Mouse (Mus musculus) heart, embryonic 15.5 days (tissue): Measurements from ENCODE around the gene Golph3. TPM values are rescaled to one million over a fixed set of nuclear protein-coding genes. Genes with fewer than 3 reads are reported as not detected.
"Not testable (repeated sequence)": the region's sequence is repeated elsewhere in the genome, so short reads cannot be mapped to it uniquely, and the experiment has no call there.

Experiments used
- ATAC-seq: fragments of 200-750 bp; cut with Nextera tagmentation; replicated peaks from 2 replicates; pipeline ENCODE4 v1.8.0; 2017; ENCODE audit warnings: low read depth, moderate TSS enrichment; ENCODE audit not compliant: insufficient number of reproducible peaks, insufficient read depth, low FRiP score
- H3K27ac ChIP-seq: fragments of 300-500 bp; sonication (generic); 2 replicates; pipeline ENCODE4 v1.5.1; 2015; ENCODE audit warnings: mild to moderate bottlenecking, inconsistent platforms
- H3K27me3 ChIP-seq: fragments of 300-500 bp; sonication (generic); 2 replicates; pipeline ENCODE4 v1.6.1; 2015; ENCODE audit warnings: inconsistent platforms
- H3K36me3 ChIP-seq: fragments of 300-500 bp; sonication (generic); 2 replicates; pipeline ENCODE4 v1.6.1; 2015; ENCODE audit warnings: mild to moderate bottlenecking, inconsistent platforms
- H3K4me1 ChIP-seq: fragments of 300-500 bp; sonication (generic); replicated peaks from 2 replicates; pipeline ENCODE4 v1.6.1; 2015; ENCODE audit warnings: inconsistent platforms
- H3K4me2 ChIP-seq: fragments of 300-500 bp; sonication (generic); 2 replicates; pipeline ENCODE4 v1.6.1; 2015; ENCODE audit warnings: inconsistent platforms, mild to moderate bottlenecking, moderate library complexity
- H3K4me3 ChIP-seq: fragments of 300-500 bp; sonication (generic); 2 replicates; pipeline ENCODE4 v1.5.1; 2015; ENCODE audit warnings: mild to moderate bottlenecking, inconsistent platforms
- H3K9ac ChIP-seq: fragments of 300-500 bp; sonication (generic); 2 replicates; pipeline ENCODE4 v1.6.1; 2015; ENCODE audit warnings: mild to moderate bottlenecking, inconsistent platforms
- H3K9me3 ChIP-seq: fragments of 300-500 bp; sonication (generic); replicated peaks from 2 replicates; pipeline ENCODE4 v1.6.1; 2016; ENCODE audit warnings: inconsistent platforms
- WGBS: fragments of 180-500 bp; shearing (Covaris S2); methylation state at CpG from one replicate; pipeline ENCODE4 v1.1.7; 2015; ENCODE audit warnings: mixed read lengths; 5-methylcytosine and 5-hydroxymethylcytosine counted together
- polyA plus RNA-seq: library from polyadenylated mRNA; unstranded; fragments of >200 nt; fragmentation: Nextera tagmentation; extraction: Ambion mirVana; gene quantifications from 2 replicates; pipeline ENCODE4 v1.2.1, GENCODE M21; 2015

Golph3 gene
- polyA plus RNA-seq, 1 experiment from 2014 or later = 62.7 TPM

DNA sequence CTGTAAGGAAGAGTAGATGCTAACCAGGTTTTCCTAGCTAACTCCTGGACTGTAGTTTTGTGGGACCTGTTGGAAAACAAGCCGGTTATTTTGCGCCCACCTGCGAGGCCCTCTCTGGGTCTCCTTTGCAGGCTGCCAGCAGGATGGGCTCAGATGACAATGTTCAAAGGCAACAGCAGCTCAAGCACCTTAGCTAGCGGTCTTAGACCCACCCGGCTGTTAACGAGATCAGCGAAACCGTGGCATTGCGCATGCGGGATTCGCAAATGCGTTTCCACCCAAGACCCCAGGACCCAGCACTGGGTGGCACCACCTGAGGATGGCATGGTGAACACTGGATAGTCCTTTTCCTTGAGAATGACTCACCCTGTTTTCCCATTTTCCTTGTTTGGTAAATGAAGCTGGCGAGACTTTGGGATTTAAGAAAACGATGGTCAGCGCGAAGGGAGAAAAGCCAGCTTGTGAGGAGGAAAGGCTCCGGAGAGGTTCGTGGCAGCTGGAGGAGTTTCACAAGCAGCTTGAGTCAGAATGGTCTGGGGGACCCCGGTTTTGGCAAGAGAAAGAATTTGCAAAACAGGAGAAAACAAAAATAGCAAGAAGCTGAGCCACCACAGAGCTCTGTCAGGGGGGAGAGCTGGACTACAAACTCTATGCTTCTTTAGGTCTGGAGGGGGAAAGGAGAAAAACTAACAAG is 39.4 kb downstream of the Golph3 start:
- Histone ChIP-seq H3K9ac (no peak overlapping the region), H3K27ac (no peak overlapping the region), H3K4me2 (no peak overlapping the region), H3K27me3 (no peaks in the 10 kb centered on the region), H3K36me3 (peaks cover 12% of the 10 kb centered on the region; the same call in 1 of the 2 replicates), H3K9me3 (no peaks in the 10 kb centered on the region), H3K4me1 (no peaks in the 10 kb centered on the region), H3K4me3 (no peak overlapping the region)
- 75% methylated on average over 19 of the region's 19 CpGs for WGBS
- no peak for ATAC-seq

DNA sequence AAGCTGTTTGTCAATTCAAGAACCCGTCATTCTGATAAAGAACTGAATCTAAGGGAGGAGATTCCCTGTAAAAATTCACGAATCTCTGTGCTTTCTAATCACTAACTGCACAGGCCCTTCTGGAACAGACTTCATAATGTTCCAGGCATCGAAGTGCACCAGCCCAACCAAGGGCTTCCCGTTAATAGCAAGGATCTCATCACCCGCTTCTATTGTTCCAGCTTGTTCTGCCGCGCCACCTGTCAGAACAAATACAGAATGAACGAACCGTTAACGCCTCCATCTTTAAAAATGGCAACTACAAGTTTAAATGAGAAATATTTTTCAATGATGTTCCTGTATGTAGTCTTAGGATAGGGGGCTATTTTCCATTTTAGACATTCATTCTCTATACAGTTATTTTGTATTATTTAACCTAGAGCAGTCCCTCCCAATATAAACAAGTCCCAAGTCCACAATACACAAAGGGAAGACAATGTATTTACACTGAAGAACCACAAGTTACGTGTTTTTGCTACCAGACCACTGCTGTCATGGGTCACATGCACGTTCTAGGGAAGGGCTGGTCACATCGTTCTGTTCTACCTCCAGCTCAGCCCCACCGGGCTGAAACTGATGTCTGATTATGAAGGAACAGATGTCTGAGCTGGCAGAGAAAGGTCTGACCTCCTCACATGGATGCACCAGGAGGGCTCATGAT is 40.9 kb downstream of the Golph3 start:
- H3K9ac ChIP-seq = no peak overlapping the region

GRCm38 (mm10) chr15:12362701-12363040 is 41.4 kb downstream of the Golph3 start:
- Histone ChIP-seq H3K9me3 (no peaks in the 10 kb centered on the region), H3K27me3 (no peaks in the 10 kb centered on the region), H3K4me1 (peaks cover 10% of the 10 kb centered on the region), H3K4me2 (no peak overlapping the region), H3K27ac (no peak overlapping the region), H3K9ac (no peak overlapping the region), H3K4me3 (no peak overlapping the region), H3K36me3 (peaks cover 6% of the 10 kb centered on the region; the same call in 1 of the 2 replicates)
- WGBS = 86% methylated on average over 6 of the region's 6 CpGs
- no peak for ATAC-seq

More for the DNA sequence above, 40.9 kb downstream of the Golph3 start:
- peaks cover 7% of the 10 kb centered on the region for H3K4me1 ChIP-seq
- ATAC-seq = no peak
- H3K4me3 ChIP-seq = no peak overlapping the region
- H3K27me3 ChIP-seq = no peaks in the 10 kb centered on the region
- H3K4me2 ChIP-seq = no peak overlapping the region
- peaks cover 9% of the 10 kb centered on the region; the same call in 1 of the 2 replicates for H3K36me3 ChIP-seq
- H3K27ac ChIP-seq = no peak overlapping the region
- WGBS = 87% methylated on average over 14 of the region's 14 CpGs
- H3K9me3 ChIP-seq = no peaks in the 10 kb centered on the region

- Histone ChIP-seq H3K36me3 (peaks cover 6% of the 10 kb centered on the region; the same call in 1 of the 2 replicates), H3K4me3 (no peak overlapping the region), H3K9me3 (no peaks in the 10 kb centered on the region), H3K27ac (no peak overlapping the region), H3K4me2 (no peak overlapping the region), H3K4me1 (peaks cover 18% of the 10 kb centered on the region), H3K27me3 (no peaks in the 10 kb centered on the region), H3K9ac (no peak overlapping the region)
- 81% methylated on average over 4 of the region's 4 CpGs for WGBS
- no peak for ATAC-seq
These were observed 42.8 kb downstream of the Golph3 start for GRCm38 (mm10) chr15:12364096-12364495.

GRCm38 (mm10) chr15:12365416-12366071 is 44.3 kb downstream of the Golph3 start:
- 72% methylated on average over 15 of the region's 15 CpGs for WGBS
- ATAC-seq = no peak
- H3K36me3 ChIP-seq = peaks cover 4% of the 10 kb centered on the region; the same call in 1 of the 2 replicates

DNA sequence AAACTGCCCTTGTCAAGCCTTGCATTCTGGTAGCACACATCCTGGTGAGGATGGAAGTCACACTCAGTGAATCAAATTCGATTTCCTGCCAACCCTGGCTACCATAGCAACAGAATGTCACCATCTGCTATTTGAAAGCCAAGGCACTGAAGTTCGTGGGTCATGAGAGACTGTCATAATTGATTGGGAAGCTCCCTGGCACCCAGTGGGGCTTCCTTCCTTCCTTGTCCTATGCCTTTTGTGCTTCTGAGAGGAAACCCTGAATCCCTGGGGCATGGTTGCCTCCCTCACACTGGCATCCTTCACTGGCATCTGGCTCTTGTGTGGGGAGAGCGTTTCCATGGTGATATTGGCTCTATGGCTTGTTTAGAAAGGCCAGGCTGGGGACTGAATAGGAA is 44.8 kb downstream of the Golph3 start:
- Histone ChIP-seq H3K9ac (no peak overlapping the region), H3K9me3 (no peaks in the 10 kb centered on the region), H3K4me1 (peaks cover 18% of the 10 kb centered on the region), H3K36me3 (peaks cover 3% of the 10 kb centered on the region; the same call in 1 of the 2 replicates), H3K27me3 (no peaks in the 10 kb centered on the region), H3K4me3 (no peak overlapping the region), H3K27ac (no peak overlapping the region), H3K4me2 (no peak overlapping the region)
- WGBS = 47% methylated on average over 3 of the region's 3 CpGs
- no peak for ATAC-seq

More at GRCm38 (mm10) chr15:12365416-12366071, 44.3 kb downstream of the Golph3 start:
- Histone ChIP-seq H3K4me1 (peaks cover 18% of the 10 kb centered on the region), H3K27ac (no peak overlapping the region), H3K27me3 (no peaks in the 10 kb centered on the region), H3K4me3 (no peak overlapping the region), H3K9ac (no peak overlapping the region), H3K9me3 (no peaks in the 10 kb centered on the region), H3K4me2 (no peak overlapping the region)

DNA sequence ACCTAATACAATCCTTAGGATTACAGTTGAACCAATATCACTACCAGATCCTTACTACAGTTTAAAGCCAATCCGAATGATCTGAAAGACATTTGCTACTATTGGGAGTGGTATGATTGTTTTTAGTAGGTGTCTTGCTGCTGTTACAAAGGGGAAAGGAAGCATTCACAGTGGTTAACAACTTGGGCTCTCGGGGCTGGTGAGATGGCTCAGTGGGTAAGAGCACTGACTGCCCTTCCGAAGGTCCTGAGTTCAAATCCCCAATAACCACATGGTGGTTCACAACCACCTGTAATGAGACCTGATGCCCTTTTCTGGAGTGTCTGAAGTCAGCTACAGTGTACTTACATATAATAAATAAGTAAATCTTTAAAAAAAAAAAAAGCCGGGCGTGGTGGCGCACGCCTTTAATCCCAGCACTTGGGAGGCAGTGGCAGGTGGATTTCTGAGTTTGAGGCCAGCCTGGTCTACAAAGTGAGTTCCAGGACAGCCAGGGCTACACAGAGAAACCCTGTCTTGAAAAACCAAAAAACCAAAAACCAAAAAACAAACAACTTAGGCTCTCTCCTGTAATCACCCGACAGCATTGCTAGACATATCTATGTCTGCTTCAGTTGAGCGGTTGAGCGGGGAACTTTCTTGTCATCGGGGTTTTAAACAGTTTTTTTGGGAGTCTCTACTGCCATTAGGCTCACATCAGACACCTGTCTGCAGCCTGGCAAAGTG is 45.5 kb downstream of the Golph3 start:
- peaks cover 21% of the 10 kb centered on the region for H3K4me1 ChIP-seq
- H3K4me3 ChIP-seq, H3K9ac ChIP-seq, H3K4me2 ChIP-seq, H3K27me3 ChIP-seq, ATAC-seq, H3K36me3 ChIP-seq, H3K9me3 ChIP-seq: not testable (repeated sequence)
- 85% methylated on average over 11 of the region's 11 CpGs for WGBS
- H3K27ac ChIP-seq = peak overlapping the region; percentile 65; the same call in 1 of the 2 replicates

- 21% methylated on average over 13 of the region's 13 CpGs for WGBS
- H3K9ac ChIP-seq = no peak overlapping the region
- peaks cover 3% of the 10 kb centered on the region; the same call in 1 of the 2 replicates for H3K36me3 ChIP-seq
- no peak overlapping the region for H3K4me3 ChIP-seq
- peak; percentile 87 for ATAC-seq
- no peaks in the 10 kb centered on the region for H3K9me3 ChIP-seq
- H3K27me3 ChIP-seq = no peaks in the 10 kb centered on the region
- H3K4me1 ChIP-seq = peaks cover 21% of the 10 kb centered on the region
- peak overlapping the region; percentile 19 for H3K4me2 ChIP-seq
- peak overlapping the region; percentile 65 for H3K27ac ChIP-seq
These were observed 46.2 kb downstream of the Golph3 start for GRCm38 (mm10) chr15:12367306-12368080.

DNA sequence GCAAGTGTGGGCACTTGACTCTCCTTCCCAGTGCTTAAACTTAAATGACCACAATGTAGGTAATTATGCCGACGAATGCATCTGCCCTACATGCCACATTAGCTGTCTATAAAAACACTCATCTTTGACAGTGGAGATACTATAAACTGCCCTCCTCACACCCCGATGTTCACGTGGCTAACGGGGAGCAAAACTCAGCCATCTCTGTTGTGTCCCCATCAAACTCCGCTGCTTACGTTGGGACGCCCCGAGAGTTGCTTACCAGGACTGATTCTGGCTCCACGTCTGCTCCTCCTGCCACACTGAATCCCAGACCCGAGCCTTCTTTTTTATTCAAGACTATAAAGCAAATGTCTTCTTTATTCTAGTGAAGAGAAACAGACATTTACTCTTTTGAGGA is 47.1 kb downstream of the Golph3 start:
- Histone ChIP-seq H3K27ac (peak overlapping the region; percentile 65), H3K27me3 (no peaks in the 10 kb centered on the region), H3K4me3 (no peak overlapping the region), H3K4me1 (peaks cover 21% of the 10 kb centered on the region), H3K36me3 (peaks cover 3% of the 10 kb centered on the region; the same call in 1 of the 2 replicates), H3K9ac (no peak overlapping the region), H3K9me3 (no peaks in the 10 kb centered on the region), H3K4me2 (no peak overlapping the region)
- no peak for ATAC-seq
- 85% methylated on average over 11 of the region's 11 CpGs for WGBS

DNA sequence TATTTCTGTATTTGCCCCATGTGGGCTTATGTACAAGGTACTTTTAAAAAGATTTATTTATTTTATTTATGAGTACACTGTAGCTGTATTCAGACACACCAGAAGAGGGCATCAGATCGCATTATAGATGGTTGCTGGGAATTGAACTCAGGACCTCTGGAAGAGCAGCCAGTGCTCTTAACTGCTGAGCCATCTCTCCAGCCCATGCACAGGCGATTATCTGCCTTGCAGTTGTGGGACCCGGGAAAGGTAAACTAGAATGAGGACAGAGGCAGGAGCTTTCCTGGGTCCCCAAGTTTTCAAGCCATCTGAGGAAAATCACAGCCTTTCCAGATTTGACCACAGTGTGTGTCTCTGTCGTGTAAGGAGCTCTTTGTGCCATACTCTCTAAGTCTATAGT is 47.6 kb downstream of the Golph3 start:
- H3K9me3 ChIP-seq = no peaks in the 10 kb centered on the region
- H3K4me3 ChIP-seq = no peak overlapping the region
- WGBS = 89% methylated on average over 4 of the region's 4 CpGs
- no peaks in the 10 kb centered on the region for H3K27me3 ChIP-seq
- H3K36me3 ChIP-seq = peaks cover 3% of the 10 kb centered on the region; the same call in 1 of the 2 replicates
- H3K27ac ChIP-seq = no peak overlapping the region
- H3K9ac ChIP-seq = no peak overlapping the region
- no peak overlapping the region for H3K4me2 ChIP-seq
- H3K4me1 ChIP-seq = peaks cover 21% of the 10 kb centered on the region
- ATAC-seq = no peak
